Mouse (Mus musculus) stomach, embryonic 16.5 days (tissue): ENCODE results near the gene Pald1. TPM values are rescaled to one million over a fixed set of nuclear protein-coding genes. Genes with fewer than 3 reads are reported as not detected.

ENCODE experiments used
- ATAC-seq: fragments of 200-750 bp; cut with Nextera tagmentation; 2 replicates; pipeline ENCODE4 v1.8.0; 2017; ENCODE audit warnings: moderate number of reproducible peaks, moderate TSS enrichment; ENCODE audit not compliant: insufficient read depth, low FRiP score
- H3K27ac ChIP-seq: fragments of 300-500 bp; sonication (generic); 2 replicates; pipeline ENCODE4 v1.5.1; 2014; ENCODE audit warnings: low read length
- H3K27me3 ChIP-seq: fragments of 300-500 bp; sonication (generic); 2 replicates; pipeline ENCODE4 v1.6.1; 2014; ENCODE audit warnings: low read length, control low read depth, mixed read lengths; ENCODE audit not compliant: control insufficient read depth, insufficient read depth
- H3K36me3 ChIP-seq: fragments of 300-500 bp; sonication (generic); 2 replicates; pipeline ENCODE4 v1.6.1; 2014; ENCODE audit warnings: low read length; ENCODE audit not compliant: control insufficient read depth, insufficient read depth
- H3K4me1 ChIP-seq: fragments of 300-500 bp; sonication (generic); 2 replicates; pipeline ENCODE4 v1.6.1; 2014; ENCODE audit warnings: low read length, control low read depth, mixed read lengths; ENCODE audit not compliant: control insufficient read depth, insufficient read depth
- H3K4me2 ChIP-seq: fragments of 300-500 bp; sonication (generic); 2 replicates; pipeline ENCODE4 v1.6.1; 2014; ENCODE audit warnings: low read depth, low read length, mixed read lengths
- H3K4me3 ChIP-seq: fragments of 300-500 bp; sonication (generic); replicated peaks from 2 replicates; pipeline ENCODE4 v1.5.1; 2014; ENCODE audit warnings: mild to moderate bottlenecking, low read length
- H3K9ac ChIP-seq: fragments of 300-500 bp; sonication (generic); 2 replicates; pipeline ENCODE4 v1.6.1; 2014; ENCODE audit warnings: low read length
- H3K9me3 ChIP-seq: fragments of 300-500 bp; sonication (generic); replicated peaks from 2 replicates; pipeline ENCODE4 v1.6.1; 2016; ENCODE audit warnings: low read length, control low read depth; ENCODE audit not compliant: control insufficient read depth
- WGBS: fragments of 180-500 bp; shearing (Covaris S2); extraction: QIAGEN DNeasy Blood & Tissue Kit; methylation state at CpG from one replicate; pipeline ENCODE4 v1.1.7; 2014; 5-methylcytosine and 5-hydroxymethylcytosine counted together
- polyA plus RNA-seq: library from polyadenylated mRNA; unstranded; fragments of >200 nt; fragmentation: Nextera tagmentation; extraction: Ambion mirVana; gene quantifications from 2 replicates; pipeline ENCODE4 v1.2.1, GENCODE M21; 2015

Pald1 gene
- polyA plus RNA-seq, 1 experiment from 2014 or later: 17.0 TPM

- Histone ChIP-seq H3K27ac (no peak overlapping the region), H3K27me3 (no peaks in the 10 kb centered on the region), H3K9me3 (no peaks in the 10 kb centered on the region), H3K4me3 (no peak overlapping the region), H3K9ac (no peak overlapping the region), H3K4me1 (0 out of 2 replicates have a peak, but pooled peaks cover 11% of the 10 kb centered on the region), H3K4me2 (no peak overlapping the region), H3K36me3 (no peaks in the 10 kb centered on the region)
- WGBS: 74% methylated on average over 8 of the region's 8 CpGs
- no peak for ATAC-seq
These were observed 26.8 kb downstream of the Pald1 start for GRCm38 (mm10) chr10:61356568-61356967.

- Histone ChIP-seq H3K4me2 (no peak overlapping the region), H3K9me3 (no peaks in the 10 kb centered on the region), H3K36me3 (no peaks in the 10 kb centered on the region), H3K9ac (no peak overlapping the region), H3K4me3 (no peak overlapping the region), H3K4me1 (0 out of 2 replicates have a peak, but pooled peaks cover 11% of the 10 kb centered on the region), H3K27me3 (no peaks in the 10 kb centered on the region), H3K27ac (no peak overlapping the region)
- 94% methylated on average over 5 of the region's 5 CpGs for WGBS
- no peak for ATAC-seq
These were observed 27.2 kb downstream of the Pald1 start for GRCm38 (mm10) chr10:61356095-61356494.

GRCm38 (mm10) chr10:61355611-61356010 is 27.7 kb downstream of the Pald1 start:
- H3K36me3 ChIP-seq: no peaks in the 10 kb centered on the region
- ATAC-seq: no peak
- H3K4me3 ChIP-seq: no peak overlapping the region
- H3K4me2 ChIP-seq: no peak overlapping the region
- H3K9ac ChIP-seq: no peak overlapping the region
- no peaks in the 10 kb centered on the region for H3K9me3 ChIP-seq
- H3K27ac ChIP-seq: no peak overlapping the region
- 0 out of 2 replicates have a peak, but pooled peaks cover 11% of the 10 kb centered on the region for H3K4me1 ChIP-seq
- 93% methylated on average over 13 of the region's 13 CpGs for WGBS
- no peaks in the 10 kb centered on the region for H3K27me3 ChIP-seq

- no peaks in the 10 kb centered on the region for H3K9me3 ChIP-seq
- H3K9ac ChIP-seq: no peak overlapping the region
- peaks cover 5% of the 10 kb centered on the region; the same call in 1 of the 2 replicates for H3K36me3 ChIP-seq
- no peaks in the 10 kb centered on the region for H3K27me3 ChIP-seq
- no peak overlapping the region for H3K4me3 ChIP-seq
- H3K27ac ChIP-seq: no peak overlapping the region
- H3K4me1 ChIP-seq: peaks cover 8% of the 10 kb centered on the region; the same call in 1 of the 2 replicates
- no peak for ATAC-seq
- H3K4me2 ChIP-seq: no peak overlapping the region
- 75% methylated on average over 4 of the region's 4 CpGs for WGBS
These were observed 32.1 kb downstream of the Pald1 start for GRCm38 (mm10) chr10:61351216-61351615.

- H3K27me3 ChIP-seq: no peaks in the 10 kb centered on the region
- peak overlapping the region; percentile 8; the same call in 1 of the 2 replicates for H3K9ac ChIP-seq
- peaks cover 10% of the 10 kb centered on the region; the same call in 1 of the 2 replicates for H3K4me1 ChIP-seq
- H3K4me3 ChIP-seq: no peak overlapping the region
- 13% methylated on average over 10 of the region's 10 CpGs for WGBS
- ATAC-seq: peak; percentile 37; the same call in 1 of the 2 replicates
- H3K27ac ChIP-seq: no peak overlapping the region; the same call in 1 of the 2 replicates
- H3K4me2 ChIP-seq: no peak overlapping the region
- H3K9me3 ChIP-seq: no peaks in the 10 kb centered on the region
- H3K36me3 ChIP-seq: peaks cover 5% of the 10 kb centered on the region; the same call in 1 of the 2 replicates
These were observed 37.0 kb downstream of the Pald1 start for GRCm38 (mm10) chr10:61346374-61346773.

- Histone ChIP-seq H3K27ac (no peak overlapping the region), H3K4me1 (peaks cover 10% of the 10 kb centered on the region; the same call in 1 of the 2 replicates), H3K9ac (no peak overlapping the region), H3K4me2 (no peak overlapping the region), H3K36me3 (peaks cover 5% of the 10 kb centered on the region; the same call in 1 of the 2 replicates), H3K9me3 (no peaks in the 10 kb centered on the region), H3K27me3 (no peaks in the 10 kb centered on the region), H3K4me3 (no peak overlapping the region)
- WGBS: 78% methylated on average over 8 of the region's 8 CpGs
- ATAC-seq: no peak
These were observed 38.2 kb downstream of the Pald1 start for GRCm38 (mm10) chr10:61345179-61345578.

GRCm38 (mm10) chr10:61343950-61344349 is 39.4 kb downstream of the Pald1 start:
- Histone ChIP-seq H3K4me3 (no peak overlapping the region), H3K4me1 (peaks cover 10% of the 10 kb centered on the region; the same call in 1 of the 2 replicates), H3K36me3 (no peaks in the 10 kb centered on the region), H3K9me3 (no peaks in the 10 kb centered on the region), H3K27me3 (no peaks in the 10 kb centered on the region), H3K4me2 (no peak overlapping the region), H3K9ac (no peak overlapping the region), H3K27ac (no peak overlapping the region)
- 61% methylated on average over 8 of the region's 8 CpGs for WGBS
- no peak for ATAC-seq

GRCm38 (mm10) chr10:61342750-61343149 is 40.6 kb downstream of the Pald1 start:
- no peak for ATAC-seq
- H3K4me2 ChIP-seq: no peak overlapping the region
- H3K4me1 ChIP-seq: peaks cover 10% of the 10 kb centered on the region; the same call in 1 of the 2 replicates

GRCm38 (mm10) chr10:61341557-61341956 is 41.8 kb downstream of the Pald1 start:
- no peak for ATAC-seq
- 66% methylated on average over 6 of the region's 6 CpGs for WGBS

More at GRCm38 (mm10) chr10:61342750-61343149, 40.6 kb downstream of the Pald1 start:
- H3K9ac ChIP-seq: no peak overlapping the region
- no peaks in the 10 kb centered on the region for H3K27me3 ChIP-seq
- no peaks in the 10 kb centered on the region for H3K36me3 ChIP-seq
- no peak overlapping the region for H3K27ac ChIP-seq
- WGBS: 89% methylated on average over 13 of the region's 13 CpGs
- H3K9me3 ChIP-seq: no peaks in the 10 kb centered on the region
- H3K4me3 ChIP-seq: no peak overlapping the region

More at GRCm38 (mm10) chr10:61341557-61341956, 41.8 kb downstream of the Pald1 start:
- Histone ChIP-seq H3K4me3 (no peak overlapping the region), H3K9ac (no peak overlapping the region), H3K4me1 (peaks cover 6% of the 10 kb centered on the region; the same call in 1 of the 2 replicates), H3K27me3 (no peaks in the 10 kb centered on the region), H3K36me3 (no peaks in the 10 kb centered on the region), H3K4me2 (no peak overlapping the region), H3K9me3 (no peaks in the 10 kb centered on the region), H3K27ac (no peak overlapping the region)
